Mouse (Mus musculus): ENCODE measurements around the gene Timm8a2. TPM values are rescaled to one million over a fixed set of nuclear protein-coding genes. Genes with fewer than 3 reads are reported as not detected.
A peak's percentile ranks its signal among the peaks of the same experiment; 100 is the strongest.

The Timm8a2 gene
- not detected for total RNA-seq (2021)
- long read RNA-seq, result 0 reads

- DNase-seq (ENCODE audit: low spot score in 2 of 2), result no peak
Observed at GRCm38 (mm10) chr14:122034451-122034850, at the start of gene Timm8a2. Gene Timm8a2 (plus strand): TSS chr14:122034674.

- DNase-seq (ENCODE audit: low spot score in 2 of 2), result no peak
Observed at GRCm38 (mm10) chr14:121985477-121985876, 49.0 kb upstream of the Timm8a2 start.

GRCm38 (mm10) chr14:121986028-121986427 is 48.4 kb upstream of the Timm8a2 start:
- no peak for DNase-seq (ENCODE audit: low spot score in 2 of 2)

GRCm38 (mm10) chr14:121987287-121987686 is 47.2 kb upstream of the Timm8a2 start:
- DNase-seq (ENCODE audit: low spot score in 2 of 2), result no peak

- no peak for DNase-seq (ENCODE audit: low spot score in 2 of 2)
Observed at GRCm38 (mm10) chr14:121987691-121988090, 46.8 kb upstream of the Timm8a2 start.

- DNase-seq (ENCODE audit: low spot score in 2 of 2), result no peak
Observed at GRCm38 (mm10) chr14:121989331-121989730, 45.1 kb upstream of the Timm8a2 start.

- DNase-seq (ENCODE audit: low spot score in 2 of 2), result no peak
Observed at GRCm38 (mm10) chr14:121989869-121990268, 44.6 kb upstream of the Timm8a2 start.

- no peak for DNase-seq (ENCODE audit: low spot score in 2 of 2)
Observed at GRCm38 (mm10) chr14:121990897-121991296, 43.6 kb upstream of the Timm8a2 start.

GRCm38 (mm10) chr14:121991921-121992320 is 42.6 kb upstream of the Timm8a2 start:
- no peak for DNase-seq (ENCODE audit: low spot score in 2 of 2)

GRCm38 (mm10) chr14:121992395-121993280 is 41.8 kb upstream of the Timm8a2 start:
- DNase-seq (ENCODE audit: low spot score in 2 of 2), result no peak

GRCm38 (mm10) chr14:121993616-121994015 is 40.9 kb upstream of the Timm8a2 start:
- no peak for DNase-seq (ENCODE audit: low spot score in 2 of 2)

GRCm38 (mm10) chr14:121994171-121994700 is 40.2 kb upstream of the Timm8a2 start:
- no peak for DNase-seq (ENCODE audit: low spot score in 2 of 2)

GRCm38 (mm10) chr14:121994846-121995556 is 39.5 kb upstream of the Timm8a2 start:
- DNase-seq (ENCODE audit: low spot score in 2 of 2), result no peak

GRCm38 (mm10) chr14:121995557-121995870 is 39.0 kb upstream of the Timm8a2 start:
- DNase-seq (ENCODE audit: low spot score in 2 of 2), result no peak

GRCm38 (mm10) chr14:121996786-121997185 is 37.7 kb upstream of the Timm8a2 start:
- peak in 1 of 2 experiments; percentile 20 for DNase-seq (ENCODE audit: low spot score in 2 of 2)

GRCm38 (mm10) chr14:121999455-121999854 is 35.0 kb upstream of the Timm8a2 start:
- no peak for DNase-seq (ENCODE audit: low spot score in 2 of 2)

GRCm38 (mm10) chr14:122000346-122001105 is 33.9 kb upstream of the Timm8a2 start:
- no peak for DNase-seq (ENCODE audit: low spot score in 2 of 2)

- no peak for DNase-seq (ENCODE audit: low spot score in 2 of 2)
Observed at GRCm38 (mm10) chr14:122002224-122002623, 32.2 kb upstream of the Timm8a2 start.

GRCm38 (mm10) chr14:122003812-122004211 is 30.7 kb upstream of the Timm8a2 start:
- no peak for DNase-seq (ENCODE audit: low spot score in 2 of 2)

GRCm38 (mm10) chr14:122008261-122008660 is 26.2 kb upstream of the Timm8a2 start:
- DNase-seq (ENCODE audit: low spot score in 2 of 2), result no peak

- no peak for DNase-seq (ENCODE audit: low spot score in 2 of 2)
Observed at GRCm38 (mm10) chr14:122009502-122009901, 25.0 kb upstream of the Timm8a2 start.
